Mouse (Mus musculus) ES-Bruce4 (cell line): ENCODE results near the gene Sp7. TPM values are rescaled to one million over a fixed set of nuclear protein-coding genes. Genes with fewer than 3 reads are reported as not detected.

Experiments
- H3K27ac ChIP-seq: 2 replicates; pipeline ENCODE4 v1.5.1; 2012; ENCODE audit warnings: low read length, inconsistent platforms; ENCODE audit not compliant: insufficient read depth
- H3K27me3 ChIP-seq: 2 replicates; pipeline ENCODE4 v1.6.1; 2012; ENCODE audit warnings: mild to moderate bottlenecking, low read length, inconsistent platforms; ENCODE audit not compliant: control insufficient read depth, poor library complexity, insufficient read depth, severe bottlenecking
- H3K36me3 ChIP-seq: 2 replicates; pipeline ENCODE4 v1.6.1; 2012; ENCODE audit warnings: inconsistent platforms, mild to moderate bottlenecking, low read length, moderate library complexity; ENCODE audit not compliant: control insufficient read depth, poor library complexity, insufficient read depth, severe bottlenecking
- H3K4me1 ChIP-seq: one replicate; pipeline ENCODE4 v1.8.1; 2011; ENCODE audit warnings: low read length; ENCODE audit not compliant: control insufficient read depth, insufficient read depth
- H3K4me3 ChIP-seq: 2 replicates; pipeline ENCODE4 v1.5.1; 2011; ENCODE audit warnings: low read depth, mild to moderate bottlenecking, low read length
- H3K9ac ChIP-seq: 2 replicates; pipeline ENCODE4 v1.6.1; 2012; ENCODE audit warnings: low read depth, mild to moderate bottlenecking, inconsistent platforms; ENCODE audit not compliant: poor library complexity, severe bottlenecking
- H3K9me3 ChIP-seq: replicated peaks from 2 replicates; pipeline ENCODE4 v1.6.1; 2012; ENCODE audit warnings: mild to moderate bottlenecking, low read length, inconsistent platforms; ENCODE audit not compliant: control insufficient read depth, poor library complexity, insufficient read depth, severe bottlenecking
- CTCF ChIP-seq: IDR thresholded peaks from one replicate; pipeline ENCODE4 v1.8.1; 2011; ENCODE audit warnings: low read depth, low read length
- EP300 ChIP-seq: IDR thresholded peaks from 2 replicates; pipeline ENCODE4 v1.6.1; 2011; ENCODE audit warnings: low read depth, low read length; ENCODE audit not compliant: insufficient read depth
- POLR2A ChIP-seq: IDR thresholded peaks from one replicate; pipeline ENCODE4 v1.8.1; 2011; ENCODE audit warnings: low read length; ENCODE audit not compliant: insufficient read depth
- polyA plus RNA-seq: library from polyadenylated mRNA; stranded (reverse); fragments of >200 nt; gene quantifications from 2 replicates; pipeline ENCODE4 v1.2.4, GENCODE M21; 2011; ENCODE audit warnings: low read depth; ENCODE audit not compliant: missing spikeins, insufficient read depth, insufficient read length

The Sp7 gene
- polyA plus RNA-seq, 1 experiment: not detected

DNA sequence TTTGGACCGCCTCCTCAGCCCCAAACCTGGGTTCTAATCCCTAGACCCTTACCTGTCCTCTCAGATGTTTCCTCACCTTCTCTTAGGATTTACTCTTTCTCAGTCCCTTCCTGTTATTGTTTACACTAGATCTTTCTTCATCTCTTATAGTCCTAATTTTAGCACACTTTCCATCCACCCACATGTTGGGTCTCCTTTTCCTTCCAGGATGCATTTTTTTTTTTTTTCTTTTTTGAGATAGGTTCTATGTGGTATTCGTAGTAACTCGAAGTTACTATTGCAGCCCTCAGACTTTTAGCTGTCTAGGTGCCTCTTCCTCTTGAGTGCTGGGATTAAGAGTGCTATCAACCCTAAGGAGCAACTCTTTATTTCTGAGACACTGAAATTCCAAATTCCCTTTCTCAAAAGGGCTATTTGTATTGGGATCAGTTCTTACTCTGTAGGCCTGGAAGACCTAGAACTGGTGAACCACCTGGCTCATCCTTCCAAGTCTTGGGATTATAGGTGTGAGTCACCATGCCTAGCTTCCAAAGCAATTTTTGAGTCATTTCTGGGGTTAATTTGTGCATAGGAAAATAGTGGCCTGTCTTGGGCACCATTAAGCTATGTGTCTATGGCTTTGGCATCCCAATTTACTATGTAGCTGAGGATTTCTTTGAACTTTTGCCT, 40.1 kb upstream of the Sp7 start:
- Histone ChIP-seq H3K4me1 (peaks cover 3% of the 10 kb centered on the region), H3K9me3 (no peaks in the 10 kb centered on the region), H3K27me3 (no peaks in the 10 kb centered on the region), H3K27ac (0 out of 2 replicates have a peak overlapping the region, but pooled peaks have one; percentile 42), H3K9ac (peak overlapping the region; percentile 99), H3K36me3 (peaks cover 46% of the 10 kb centered on the region), H3K4me3 (peak overlapping the region; percentile 51)
- TF ChIP-seq POLR2A (no peak), CTCF (no peak), EP300 (no peak)

DNA sequence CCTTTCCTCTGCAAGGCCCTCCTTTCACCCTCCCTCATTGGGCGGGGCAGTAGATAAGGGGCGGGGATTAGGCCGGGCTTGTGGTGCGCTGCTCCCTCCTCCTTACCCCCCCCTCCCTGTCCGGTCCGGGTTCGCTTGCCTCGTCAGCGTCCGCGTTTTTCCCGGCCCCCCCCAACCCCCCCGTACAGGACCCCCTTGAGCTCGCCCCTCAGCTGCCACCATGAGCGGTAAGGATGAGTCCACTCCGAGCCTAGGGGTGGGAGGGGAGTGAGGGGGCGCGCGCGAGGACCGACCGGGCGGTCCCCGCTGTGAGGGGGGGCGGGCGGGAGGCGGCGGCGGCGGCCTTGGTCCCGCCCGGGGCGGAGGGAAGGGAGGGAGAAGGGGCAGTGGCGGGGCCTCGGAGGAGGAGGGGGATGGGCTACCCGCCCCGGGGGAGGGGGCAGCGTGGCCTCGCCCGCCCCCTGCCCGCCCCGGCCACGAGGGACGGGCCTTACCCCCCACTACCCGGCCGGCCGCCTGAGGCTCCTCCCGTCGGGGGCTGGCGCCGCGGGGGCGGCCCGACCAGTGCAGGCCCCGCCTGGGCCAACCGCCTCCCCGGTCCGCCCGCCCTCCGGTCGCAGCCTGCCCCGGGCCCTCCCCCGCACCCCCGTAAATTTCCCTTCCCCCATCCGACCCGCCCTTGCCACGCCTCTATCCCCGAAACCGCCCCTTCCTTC, 39.4 kb upstream of the Sp7 start:
- peak overlapping the region; percentile 99 for H3K9ac ChIP-seq
- H3K36me3 ChIP-seq: peaks cover 40% of the 10 kb centered on the region
- H3K27ac ChIP-seq: no peak overlapping the region
- no peaks in the 10 kb centered on the region for H3K9me3 ChIP-seq
- H3K4me3 ChIP-seq: peak overlapping the region; percentile 51
- 0 out of 2 replicates have a peak, but pooled peaks have one; percentile 9 for TF ChIP-seq EP300
- no peak for TF ChIP-seq POLR2A
- no peak for TF ChIP-seq CTCF
- peaks cover 5% of the 10 kb centered on the region for H3K4me1 ChIP-seq
- no peaks in the 10 kb centered on the region for H3K27me3 ChIP-seq

DNA sequence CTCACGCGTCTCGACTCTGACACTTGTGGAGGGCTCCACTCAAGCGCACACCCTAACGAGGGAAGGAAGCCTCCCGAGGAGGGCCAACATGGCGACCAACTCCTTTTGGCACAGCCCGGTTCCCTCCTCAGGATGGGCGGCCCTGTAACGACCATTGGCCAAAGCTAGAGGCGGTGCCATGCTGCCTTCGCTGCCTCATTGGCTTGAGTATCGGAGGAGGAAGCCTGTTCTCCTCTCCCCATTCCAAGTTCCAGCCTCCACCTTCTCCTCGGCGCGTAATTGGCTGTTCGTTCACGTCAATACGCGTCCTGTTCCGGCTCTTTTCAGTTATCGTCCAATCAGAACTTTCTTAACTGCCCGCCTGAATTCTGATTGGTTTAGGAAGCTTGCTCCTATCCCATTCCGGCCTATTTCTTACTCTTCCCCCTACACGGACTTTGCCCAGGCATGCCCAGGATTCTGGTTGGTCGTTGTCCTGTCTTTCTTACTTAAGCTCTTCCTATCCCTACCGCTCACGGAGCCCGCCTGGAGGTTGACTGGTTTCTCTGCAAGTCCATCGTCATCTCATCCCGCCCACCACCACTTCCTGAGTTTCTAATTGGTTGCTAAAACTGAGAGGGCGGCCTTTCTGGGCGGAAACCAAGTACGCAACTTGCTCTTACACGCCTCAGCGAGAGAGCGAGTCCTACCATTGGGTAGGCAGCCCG, 38.7 kb upstream of the Sp7 start, which contains the start of gene Sp1:
Sp1 (plus strand) TSS at position 655 of the 707 bp plus-strand sequence.
- no peaks in the 10 kb centered on the region for H3K27me3 ChIP-seq
- H3K27ac ChIP-seq: peak within 1 kb of the TSS; percentile 84
- peak within 1 kb of the TSS; percentile 75 for H3K4me3 ChIP-seq
- peaks cover 5% of the 10 kb centered on the region for H3K4me1 ChIP-seq
- H3K9me3 ChIP-seq: no peaks in the 10 kb centered on the region
- H3K9ac ChIP-seq: peak within 1 kb of the TSS; percentile 99
- TF ChIP-seq EP300 (peak; percentile 32; the same call in 1 of the 2 replicates), POLR2A (peak; percentile 64), CTCF (no peak)
- peaks cover 32% of the 10 kb centered on the region for H3K36me3 ChIP-seq

DNA sequence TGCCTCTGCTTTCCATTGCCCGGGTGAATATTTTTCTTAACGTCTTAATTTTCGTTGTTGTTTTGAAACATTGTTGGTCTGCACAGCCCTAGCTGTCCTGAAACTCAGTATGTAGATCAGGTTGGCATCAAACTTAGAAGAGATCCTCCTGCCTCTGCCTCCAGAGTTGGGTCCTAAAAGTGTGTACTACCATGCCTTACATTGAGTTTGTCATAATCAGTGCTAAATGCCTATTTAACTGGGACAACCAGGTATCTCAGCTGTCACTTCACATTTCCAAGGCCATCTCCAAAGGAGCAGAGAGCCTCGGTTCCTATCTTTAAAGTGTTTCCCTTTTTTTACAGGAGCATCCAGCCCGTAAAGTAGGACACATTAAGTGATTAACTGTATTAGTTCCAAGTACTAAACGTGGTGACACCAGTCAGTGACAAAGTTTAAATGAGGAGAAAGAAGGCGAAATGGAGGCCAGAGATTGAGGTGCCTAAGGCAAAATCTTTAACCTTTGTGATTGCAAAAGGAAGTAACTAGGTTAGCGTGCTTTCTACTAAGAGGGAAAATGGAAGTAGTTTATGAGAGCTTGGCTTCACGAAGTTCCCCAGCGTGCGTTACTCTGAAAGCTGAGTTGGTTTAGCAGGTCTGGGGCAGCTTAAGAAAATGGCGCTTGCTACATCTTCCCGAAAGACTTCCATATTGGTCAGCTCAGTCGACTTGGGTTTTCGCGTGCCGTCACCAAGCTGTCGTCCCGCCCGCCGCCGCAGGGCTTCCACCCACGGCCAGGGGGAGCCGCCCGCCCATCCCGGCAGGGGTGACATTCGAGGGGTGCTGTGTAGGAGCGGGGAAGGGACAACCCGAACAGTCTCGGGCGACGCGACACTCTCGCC, 37.9 kb upstream of the Sp7 start:
- Histone ChIP-seq H3K36me3 (peaks cover 24% of the 10 kb centered on the region), H3K27me3 (no peaks in the 10 kb centered on the region), H3K9ac (peak overlapping the region; percentile 81), H3K4me1 (peaks cover 5% of the 10 kb centered on the region), H3K9me3 (no peaks in the 10 kb centered on the region), H3K4me3 (peak overlapping the region; percentile 75), H3K27ac (peak overlapping the region; percentile 84)
- TF ChIP-seq POLR2A: peak; percentile 5
- TF ChIP-seq EP300: no peak

DNA sequence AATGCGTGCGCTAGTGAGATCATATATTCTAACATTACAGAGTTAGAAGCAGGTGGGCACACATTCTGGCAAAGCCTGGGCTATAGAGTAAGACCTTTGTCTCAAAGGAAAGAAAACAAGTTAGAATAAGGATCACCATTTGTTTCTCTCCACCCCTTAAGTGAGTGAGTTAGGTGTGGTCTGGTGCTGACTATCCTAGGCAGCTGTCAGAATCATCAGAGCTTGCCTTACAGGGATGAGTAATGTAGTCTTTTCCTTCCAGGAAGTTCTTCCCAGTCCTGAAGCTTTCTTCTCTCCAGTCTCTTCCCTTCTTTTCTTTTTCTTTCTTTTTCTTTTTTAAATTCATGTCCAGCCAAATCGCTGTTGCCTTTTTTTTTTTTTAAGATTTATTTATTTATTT, 35.2 kb upstream of the Sp7 start:
- Histone ChIP-seq H3K9me3 (no peaks in the 10 kb centered on the region), H3K27me3 (no peaks in the 10 kb centered on the region), H3K4me1 (peaks cover 2% of the 10 kb centered on the region), H3K36me3 (no peaks in the 10 kb centered on the region; the same call in 1 of the 2 replicates), H3K27ac (peak overlapping the region; percentile 99), H3K4me3 (no peak overlapping the region), H3K9ac (no peak overlapping the region)
- TF ChIP-seq EP300 (no peak), CTCF (no peak), POLR2A (no peak)
